Mouse (Mus musculus): ENCODE data around the gene Macrod2. TPM values are rescaled to one million over a fixed set of nuclear protein-coding genes. Genes with fewer than 3 reads are reported as not detected.

The Macrod2 gene
- polyA plus RNA-seq, 1 experiment, result 8.3 TPM

- no peak overlapping the region for H3K27ac ChIP-seq (replicated peaks; ENCODE audit: low read depth, low read length)
- H3K4me1 ChIP-seq (ENCODE audit: control insufficient read depth, insufficient read depth, insufficient read length, low read length), result no peaks in the 10 kb centered on the region; the same call in 1 of the 2 replicates
- H3K4me3 ChIP-seq (ENCODE audit: insufficient read depth, low read depth, low read length), result no peak overlapping the region
Measured at GRCm38 (mm10) chr2:141292847-141293246, 897.7 kb downstream of the Macrod2 start.

- Histone ChIP-seq H3K27ac (replicated peaks; ENCODE audit: low read depth, low read length) (no peak overlapping the region), H3K4me1 (ENCODE audit: control insufficient read depth, insufficient read depth, insufficient read length, low read length) (no peaks in the 10 kb centered on the region), H3K4me3 (ENCODE audit: insufficient read depth, low read depth, low read length) (no peak overlapping the region)
Measured at GRCm38 (mm10) chr2:141299168-141299567, 904.1 kb downstream of the Macrod2 start.

DNA sequence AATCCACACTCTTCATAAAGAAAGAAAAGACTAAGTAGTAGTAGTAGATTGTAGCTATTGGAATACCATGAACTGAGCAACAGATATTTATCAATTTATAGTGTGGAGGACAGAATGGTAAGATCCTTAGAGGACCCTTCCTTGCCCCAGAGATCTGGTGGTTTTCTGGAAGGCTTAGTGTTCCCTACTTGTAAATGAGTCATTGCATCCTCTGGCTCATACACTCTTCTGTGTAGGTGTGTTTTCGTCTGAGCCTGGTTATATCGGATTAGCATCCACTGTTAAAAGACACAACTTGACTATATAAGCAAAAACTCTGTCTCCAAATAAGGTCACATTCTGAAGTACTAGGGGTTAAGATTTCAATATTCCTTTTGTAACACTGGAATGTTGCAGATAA lies 905.9 kb downstream of the Macrod2 start:
- Histone ChIP-seq H3K27ac (replicated peaks; ENCODE audit: low read depth, low read length) (no peak overlapping the region), H3K4me3 (ENCODE audit: insufficient read depth, low read depth, low read length) (no peak overlapping the region)

GRCm38 (mm10) chr2:141308406-141308805 lies 913.3 kb downstream of the Macrod2 start:
- H3K4me1 ChIP-seq (ENCODE audit: control insufficient read depth, insufficient read depth, insufficient read length, low read length), result no peaks in the 10 kb centered on the region
- no peak overlapping the region for H3K27ac ChIP-seq (replicated peaks; ENCODE audit: low read depth, low read length)
- no peak overlapping the region for H3K4me3 ChIP-seq (ENCODE audit: insufficient read depth, low read depth, low read length)

More for the DNA sequence above, 905.9 kb downstream of the Macrod2 start:
- H3K4me1 ChIP-seq (ENCODE audit: control insufficient read depth, insufficient read depth, insufficient read length, low read length), result no peaks in the 10 kb centered on the region

GRCm38 (mm10) chr2:141312136-141312948 lies 917.2 kb downstream of the Macrod2 start:
- Histone ChIP-seq H3K4me1 (ENCODE audit: control insufficient read depth, insufficient read depth, insufficient read length, low read length) (no peaks in the 10 kb centered on the region), H3K4me3 (ENCODE audit: insufficient read depth, low read depth, low read length) (no peak overlapping the region), H3K27ac (replicated peaks; ENCODE audit: low read depth, low read length) (no peak overlapping the region)

DNA sequence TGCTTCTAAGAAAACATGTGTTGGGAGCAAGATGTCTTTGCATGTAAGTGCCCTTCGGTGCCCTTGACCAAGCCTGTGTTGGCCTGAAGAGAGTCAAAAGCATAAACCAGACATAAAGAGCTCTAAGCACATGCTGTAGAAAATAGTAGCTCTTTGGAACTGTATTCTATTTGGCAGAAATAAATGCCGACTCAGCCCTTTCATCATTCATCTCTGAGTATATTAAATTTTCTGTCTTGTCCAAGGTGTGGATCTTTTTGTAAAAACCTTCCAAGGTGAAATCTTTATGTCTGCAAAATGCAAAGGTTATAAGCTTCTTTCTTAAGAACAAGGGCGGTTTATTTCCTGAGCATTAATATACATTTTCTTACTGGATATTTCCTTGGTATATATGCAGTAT lies 920.2 kb downstream of the Macrod2 start:
- H3K4me1 ChIP-seq (ENCODE audit: control insufficient read depth, insufficient read depth, insufficient read length, low read length), result no peaks in the 10 kb centered on the region
- H3K4me3 ChIP-seq (ENCODE audit: insufficient read depth, low read depth, low read length), result no peak overlapping the region
- H3K27ac ChIP-seq (replicated peaks; ENCODE audit: low read depth, low read length), result no peak overlapping the region

DNA sequence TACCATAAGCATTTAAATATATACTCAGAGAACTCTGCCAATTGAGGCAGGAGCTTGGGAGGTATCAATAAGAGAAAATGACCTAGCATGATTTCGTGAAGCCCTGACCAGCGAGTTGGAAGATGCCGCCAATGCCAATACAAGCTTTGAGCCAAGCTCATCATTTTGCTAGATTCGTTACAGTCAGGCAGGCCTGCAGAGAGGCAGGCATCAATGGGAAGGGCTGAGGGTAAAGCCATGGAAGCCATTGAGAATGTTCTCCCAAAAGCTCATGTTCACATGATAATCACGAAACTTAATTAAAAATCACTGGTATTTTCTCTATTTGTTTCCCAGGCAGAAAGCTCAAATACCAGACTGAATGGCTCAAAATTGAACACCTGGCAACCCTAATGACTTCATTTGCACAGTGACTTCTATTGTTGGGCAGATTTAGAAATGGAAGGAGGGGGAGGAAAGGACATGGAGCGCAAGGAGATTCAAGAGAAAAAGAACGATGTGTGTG lies 928.9 kb downstream of the Macrod2 start:
- H3K27ac ChIP-seq (replicated peaks; ENCODE audit: low read depth, low read length), result no peak overlapping the region
- H3K4me1 ChIP-seq (ENCODE audit: control insufficient read depth, insufficient read depth, insufficient read length, low read length), result no peaks in the 10 kb centered on the region
- no peak overlapping the region for H3K4me3 ChIP-seq (ENCODE audit: insufficient read depth, low read depth, low read length)

GRCm38 (mm10) chr2:141327296-141327695 lies 932.2 kb downstream of the Macrod2 start:
- Histone ChIP-seq H3K4me1 (ENCODE audit: control insufficient read depth, insufficient read depth, insufficient read length, low read length) (no peaks in the 10 kb centered on the region), H3K27ac (replicated peaks; ENCODE audit: low read depth, low read length) (no peak overlapping the region), H3K4me3 (ENCODE audit: insufficient read depth, low read depth, low read length) (no peak overlapping the region)

DNA sequence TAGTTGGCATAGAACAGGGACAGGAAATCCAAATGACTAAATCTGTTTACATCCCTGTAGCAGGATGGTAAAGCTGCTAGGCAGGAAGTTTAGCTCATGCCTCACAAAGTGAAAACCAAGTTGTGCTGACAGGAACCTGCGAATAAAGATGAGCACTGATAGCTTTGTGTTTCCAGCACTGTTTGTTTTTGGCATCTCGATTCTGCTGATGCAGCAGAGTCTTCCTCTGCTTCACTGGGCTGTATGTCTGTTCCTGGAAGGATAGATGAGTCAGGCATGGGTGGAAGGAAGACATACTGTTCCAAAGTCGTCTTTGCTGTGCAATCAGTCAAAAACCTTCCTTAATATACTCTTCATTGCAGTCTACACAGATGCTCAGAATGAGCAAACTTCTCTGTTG lies 942.6 kb downstream of the Macrod2 start:
- no peak overlapping the region for H3K27ac ChIP-seq (replicated peaks; ENCODE audit: low read depth, low read length)
- H3K4me1 ChIP-seq (ENCODE audit: control insufficient read depth, insufficient read depth, insufficient read length, low read length), result no peaks in the 10 kb centered on the region
- H3K4me3 ChIP-seq (ENCODE audit: insufficient read depth, low read depth, low read length), result no peak overlapping the region

- no peaks in the 10 kb centered on the region for H3K4me1 ChIP-seq (ENCODE audit: control insufficient read depth, insufficient read depth, insufficient read length, low read length)
Measured at GRCm38 (mm10) chr2:141343988-141344535, 949.0 kb downstream of the Macrod2 start.

GRCm38 (mm10) chr2:141352623-141353022 lies 957.5 kb downstream of the Macrod2 start:
- H3K4me1 ChIP-seq (ENCODE audit: control insufficient read depth, insufficient read depth, insufficient read length, low read length), result no peaks in the 10 kb centered on the region
- H3K27ac ChIP-seq (replicated peaks; ENCODE audit: low read depth, low read length), result no peak overlapping the region
- no peak overlapping the region for H3K4me3 ChIP-seq (ENCODE audit: insufficient read depth, low read depth, low read length)

More at GRCm38 (mm10) chr2:141343988-141344535, 949.0 kb downstream of the Macrod2 start:
- Histone ChIP-seq H3K27ac (replicated peaks; ENCODE audit: low read depth, low read length) (no peak overlapping the region), H3K4me3 (ENCODE audit: insufficient read depth, low read depth, low read length) (no peak overlapping the region)

- Histone ChIP-seq H3K4me3 (ENCODE audit: insufficient read depth, low read depth, low read length) (no peak overlapping the region), H3K4me1 (ENCODE audit: control insufficient read depth, insufficient read depth, insufficient read length, low read length) (no peaks in the 10 kb centered on the region), H3K27ac (replicated peaks; ENCODE audit: low read depth, low read length) (no peak overlapping the region)
Measured at GRCm38 (mm10) chr2:141388632-141389031, 993.5 kb downstream of the Macrod2 start.

DNA sequence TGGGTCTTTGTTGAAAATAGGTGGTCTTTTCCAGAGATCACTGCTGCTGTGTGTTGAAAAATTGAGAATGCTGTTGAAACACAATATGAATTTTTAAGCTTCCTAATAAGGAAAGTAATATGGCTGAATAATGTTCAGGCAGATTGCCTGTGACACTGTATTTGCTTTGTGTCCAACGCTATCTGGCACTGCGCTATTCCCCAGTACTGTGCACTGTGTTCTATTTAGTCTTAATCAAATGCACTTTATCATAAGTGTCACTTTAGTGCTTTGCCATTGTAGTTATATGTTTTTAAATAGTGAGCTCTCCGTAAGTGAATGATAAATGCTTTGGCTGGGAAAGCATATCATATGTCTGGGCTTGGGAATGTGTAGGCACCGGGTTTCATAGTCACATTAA lies 996.1 kb downstream of the Macrod2 start:
- H3K4me1 ChIP-seq (ENCODE audit: control insufficient read depth, insufficient read depth, insufficient read length, low read length), result no peaks in the 10 kb centered on the region
- no peak overlapping the region for H3K4me3 ChIP-seq (ENCODE audit: insufficient read depth, low read depth, low read length)
- H3K27ac ChIP-seq (replicated peaks; ENCODE audit: low read depth, low read length), result no peak overlapping the region

- no peak overlapping the region for H3K27ac ChIP-seq (replicated peaks; ENCODE audit: low read depth, low read length)
- no peaks in the 10 kb centered on the region for H3K4me1 ChIP-seq (ENCODE audit: control insufficient read depth, insufficient read depth, insufficient read length, low read length)
Measured at GRCm38 (mm10) chr2:141394806-141395205, 999.7 kb downstream of the Macrod2 start.

DNA sequence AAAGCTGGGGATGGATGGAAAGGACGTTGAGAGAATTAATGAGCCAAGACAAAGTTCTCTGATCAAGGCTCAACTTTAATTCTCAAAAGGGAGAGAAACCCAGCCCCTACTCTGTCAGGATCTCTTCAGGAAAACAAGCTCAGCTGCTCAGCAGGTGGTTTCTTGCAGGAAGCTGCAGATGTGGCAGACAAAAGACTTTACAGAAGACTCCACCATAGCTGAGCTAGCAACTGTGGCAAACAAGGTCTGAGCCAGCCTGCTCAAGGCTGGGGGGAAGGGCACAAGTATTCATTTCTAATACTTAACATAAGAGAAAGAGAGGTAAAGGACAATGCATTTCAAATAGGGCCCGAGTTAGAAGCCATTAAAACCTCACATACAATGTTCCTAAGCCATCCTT lies 1013.7 kb downstream of the Macrod2 start:
- Histone ChIP-seq H3K27ac (replicated peaks; ENCODE audit: low read depth, low read length) (no peak overlapping the region), H3K4me3 (ENCODE audit: insufficient read depth, low read depth, low read length) (no peak overlapping the region), H3K4me1 (ENCODE audit: control insufficient read depth, insufficient read depth, insufficient read length, low read length) (no peaks in the 10 kb centered on the region)

More at GRCm38 (mm10) chr2:141394806-141395205, 999.7 kb downstream of the Macrod2 start:
- H3K4me3 ChIP-seq (ENCODE audit: insufficient read depth, low read depth, low read length), result no peak overlapping the region

GRCm38 (mm10) chr2:141416436-141416835 lies 1021.3 kb downstream of the Macrod2 start:
- H3K27ac ChIP-seq (replicated peaks; ENCODE audit: low read depth, low read length), result no peak overlapping the region
- H3K4me1 ChIP-seq (ENCODE audit: control insufficient read depth, insufficient read depth, insufficient read length, low read length), result no peaks in the 10 kb centered on the region
- H3K4me3 ChIP-seq (ENCODE audit: insufficient read depth, low read depth, low read length), result no peak overlapping the region
